ENCODE assay signal across 9 mouse cellular contexts in the genomic region with DNA sequence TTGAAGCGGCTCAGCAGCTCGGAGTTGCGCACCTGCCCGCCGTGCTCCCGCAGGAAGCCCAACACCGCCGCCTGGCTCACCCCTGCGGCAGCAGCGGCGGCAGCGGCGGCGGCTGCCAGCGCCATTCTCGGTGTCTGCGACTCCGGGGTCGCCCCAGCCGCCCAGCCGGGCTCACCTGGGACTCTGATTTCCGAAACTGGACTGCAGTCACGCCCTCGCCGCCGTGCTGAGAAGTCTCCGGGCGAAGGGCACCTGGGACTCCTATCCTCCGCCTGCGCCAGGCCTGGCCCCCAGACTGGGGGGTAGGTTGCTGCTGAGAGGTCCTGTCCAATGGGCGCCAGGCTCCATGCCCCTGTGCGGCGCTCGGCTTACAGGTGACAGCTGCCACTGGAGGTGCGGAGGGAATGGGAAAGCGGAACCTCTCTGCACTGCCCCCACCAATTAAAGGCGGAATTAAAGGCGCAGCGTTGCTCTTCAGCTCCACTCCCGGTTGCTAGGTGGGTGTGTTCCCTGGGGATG. TPM values are rescaled to one million over a fixed set of nuclear protein-coding genes. Genes with fewer than 3 reads are reported as not detected.
DNase-seq lines count a peak whose midpoint lies in the region; ATAC-seq lines count a peak whose summit lies in the region.
"Had no signal": no experiment of that assay in that cellular context is flagged by ENCODE, and none has a peak within 500 bp of the region (broad histone marks: within the 10 kb centered on the region; RNA-seq: fewer than 3 reads in every experiment).

Gene Gm9945, plus strand, starts transcription at position 384 of the 519 bp plus-strand sequence.
Gene Sowaha, minus strand, starts transcription at position 492 of the 519 bp plus-strand sequence.

- H3K9me3 ChIP-seq in heart, embryonic 16.5 days (replicated peaks; ENCODE audit: control insufficient read depth, low read length), result peaks cover 3% of the 10 kb centered on the region; the same call in 1 of the 2 replicates
- no peaks in the 10 kb centered on the region for H3K9me3 ChIP-seq in liver, embryonic 13.5 days (replicated peaks)
- H3K9me3 ChIP-seq in neural tube, embryonic 15.5 days (replicated peaks), result no peaks in the 10 kb centered on the region

- peak; percentile 60 to 74 for DNase-seq in left cerebral cortex, adult 18-20 months (ENCODE audit: low spot score in 2 of 2)
- no peak for DNase-seq in left cerebral cortex, adult 11 months (ENCODE audit: low spot score)
- peak; percentile 73 to 75 for DNase-seq in cerebellum, postnatal 10 days
- peak; percentile 71 to 72 for DNase-seq in kidney, postnatal 36 days
- peak; percentile 61 for DNase-seq in liver, embryonic 13.5 days
- DNase-seq in natural killer cell, adult 2 months (ENCODE audit: low spot score in 2 of 2), result no peak

- WGBS in heart, embryonic 16.5 days, result 2% methylated on average over 40 of the region's 40 CpGs
- WGBS in liver, embryonic 13.5 days (ENCODE audit: insufficient replicate concordance), result 3% methylated on average over 40 of the region's 40 CpGs
- 2% methylated on average over 39 of the region's 40 CpGs for WGBS in neural tube, embryonic 15.5 days

- no peaks in the 10 kb centered on the region for H3K36me3 ChIP-seq in heart, embryonic 16.5 days (ENCODE audit: control insufficient read depth, insufficient read depth)
- H3K36me3 ChIP-seq in liver, embryonic 13.5 days, result peaks cover 9% of the 10 kb centered on the region; the same call in 1 of the 2 replicates
- no peaks in the 10 kb centered on the region for H3K36me3 ChIP-seq in neural tube, embryonic 15.5 days

- H3K27ac ChIP-seq in heart, embryonic 16.5 days (ENCODE audit: low read length), result no peak within 1 kb of the TSS
- peak within 1 kb of the TSS; percentile 98 for H3K27ac ChIP-seq in liver, embryonic 13.5 days
- H3K27ac ChIP-seq in neural tube, embryonic 15.5 days (replicated peaks), result no peak within 1 kb of the TSS

- ATAC-seq in heart, embryonic 16.5 days (replicated peaks; ENCODE audit: extremely low read depth, insufficient read depth, low FRiP score), result no peak; the same call in 1 of the 2 replicates
- peak; percentile 63 for ATAC-seq in liver, embryonic 13.5 days (ENCODE audit: low read depth)
- peak; percentile 78 for ATAC-seq in neural tube, embryonic 15.5 days (ENCODE audit: low FRiP score)

- peak within 1 kb of the TSS; percentile 94 for H3K4me2 ChIP-seq in heart, embryonic 16.5 days (ENCODE audit: low read depth, low read length)
- H3K4me2 ChIP-seq in liver, embryonic 13.5 days, result peak within 1 kb of the TSS; percentile 95
- H3K4me2 ChIP-seq in neural tube, embryonic 15.5 days, result peak within 1 kb of the TSS; percentile 83

- H3K4me3 ChIP-seq in heart, embryonic 16.5 days (ENCODE audit: low read length), result peak within 1 kb of the TSS; percentile 67
- H3K4me3 ChIP-seq in liver, embryonic 13.5 days (replicated peaks), result peak within 1 kb of the TSS; percentile 78
- peak within 1 kb of the TSS; percentile 53 for H3K4me3 ChIP-seq in neural tube, embryonic 15.5 days (replicated peaks)

- H3K27me3 ChIP-seq in heart, embryonic 16.5 days (ENCODE audit: control insufficient read depth, insufficient read depth, low read length), result peaks cover 48% of the 10 kb centered on the region
- peaks cover 54% of the 10 kb centered on the region for H3K27me3 ChIP-seq in liver, embryonic 13.5 days
- peaks cover 52% of the 10 kb centered on the region for H3K27me3 ChIP-seq in neural tube, embryonic 15.5 days (replicated peaks)

- H3K4me1 ChIP-seq in heart, embryonic 16.5 days (ENCODE audit: control insufficient read depth, insufficient read depth, low read length), result no peaks in the 10 kb centered on the region
- H3K4me1 ChIP-seq in liver, embryonic 13.5 days (replicated peaks), result peaks cover 70% of the 10 kb centered on the region
- H3K4me1 ChIP-seq in neural tube, embryonic 15.5 days, result peaks cover 27% of the 10 kb centered on the region

- H3K9ac ChIP-seq in heart, embryonic 16.5 days (ENCODE audit: low read length), result peak within 1 kb of the TSS; percentile 60
- peak within 1 kb of the TSS; percentile 85 for H3K9ac ChIP-seq in liver, embryonic 13.5 days
- H3K9ac ChIP-seq in neural tube, embryonic 15.5 days (replicated peaks), result peak within 1 kb of the TSS; percentile 43

RNA-seq across cellular contexts. Expression of gene Gm9945, which starts in this region (rescaled TPM):
- 1 to 10 TPM; 2.0 to 2.1 TPM for total RNA-seq in left cerebral cortex, adult 18-20 months (2021)
- polyA plus RNA-seq in heart, embryonic 16.5 days (2015; fragmentation: Nextera tagmentation; extraction: Ambion mirVana), result not detected in 2 replicates
- 0.53 and 0.59 TPM in 2 replicates for polyA plus RNA-seq in liver, embryonic 13.5 days (2015; fragmentation: Nextera tagmentation; extraction: Ambion mirVana)
- polyA plus RNA-seq in neural tube, embryonic 15.5 days (2015; fragmentation: Nextera tagmentation; extraction: Ambion mirVana), result 0.27 TPM in 1 of 2 replicates, not detected in the other
- total RNA-seq: neutrophil, adult 5-6 weeks had no signal

RNA-seq across cellular contexts. Expression of gene Sowaha, which starts in this region (rescaled TPM):
- 10 to 100 TPM; 61.7 to 78.5 TPM for total RNA-seq in left cerebral cortex, adult 18-20 months (2021)
- polyA plus RNA-seq in heart, embryonic 16.5 days (2015; fragmentation: Nextera tagmentation; extraction: Ambion mirVana), result 0.17 and 0.18 TPM in 2 replicates
- polyA plus RNA-seq in liver, embryonic 13.5 days (2015; fragmentation: Nextera tagmentation; extraction: Ambion mirVana), result 11.0 and 13.2 TPM in 2 replicates
- polyA plus RNA-seq in neural tube, embryonic 15.5 days (2015; fragmentation: Nextera tagmentation; extraction: Ambion mirVana), result 1.4 and 1.6 TPM in 2 replicates
- total RNA-seq: neutrophil, adult 5-6 weeks had no signal

Comparison
In these comparisons a context has a peak if more than half of its experiments do, and no peak if none do; other contexts are left out.
1. DNase-seq: peak in left cerebral cortex, adult 18-20 months (2 of 2), cerebellum, postnatal 10 days (2 of 2), kidney, postnatal 36 days (2 of 2) and liver, embryonic 13.5 days (single experiment); none in left cerebral cortex, adult 11 months (single experiment) and natural killer cell, adult 2 months (0 of 2).
2. Peak in every context shown above with its lines, with median percentiles within 50 percentile points of each other: H3K4me2 ChIP-seq, H3K4me3 ChIP-seq and H3K9ac ChIP-seq.